ENCODE assay signal across 23 mouse cellular contexts in the genomic region with DNA sequence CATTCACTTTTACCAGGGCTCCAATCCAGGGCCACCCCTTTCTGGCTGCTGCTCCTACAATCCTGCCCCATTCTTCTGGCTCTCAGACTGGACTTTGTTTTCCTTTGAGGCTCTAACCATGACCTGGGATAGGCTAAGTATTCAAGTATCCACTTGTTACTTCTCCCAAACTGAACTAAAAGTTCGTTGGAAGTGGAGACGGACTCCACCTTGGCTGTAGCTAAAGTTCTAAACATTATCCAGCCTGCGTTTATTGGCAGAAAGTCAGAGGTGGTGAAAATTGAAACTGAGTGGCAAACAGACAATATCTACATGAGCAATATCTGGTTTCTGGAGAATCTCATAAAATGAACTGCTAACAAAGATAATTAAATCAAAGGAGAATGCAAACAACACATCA. TPM values are rescaled to one million over a fixed set of nuclear protein-coding genes. Genes with fewer than 3 reads are reported as not detected.
"Had no signal": no experiment of that assay in that cellular context is flagged by ENCODE, and none has a peak within 500 bp of the region (broad histone marks: within the 10 kb centered on the region; RNA-seq: fewer than 3 reads in every experiment).

No protein-coding gene starts in this region.

- H3K9me3 ChIP-seq: limb, embryonic 12.5 days; limb, embryonic 15.5 days; stomach, embryonic 15.5 days had no signal

- DNase-seq: left cerebral cortex, postnatal 4 days; liver, postnatal 0 days; lung, embryonic 14.5 days; lung, postnatal 36 days; midbrain, embryonic 14.5 days; right cerebral cortex, adult 18-20 months; right cerebral cortex, postnatal 14 days; right cerebral cortex, postnatal 4 days; spleen, adult 18-20 months; thymus, postnatal 25 days had no signal

- H3K27ac ChIP-seq: limb, embryonic 12.5 days; limb, embryonic 15.5 days; liver, embryonic 14.5 days; stomach, embryonic 15.5 days had no signal

- ATAC-seq: hindbrain, embryonic 16.5 days; liver, postnatal 0 days; lung, postnatal 0 days had no signal

- H3K9ac ChIP-seq: limb, embryonic 12.5 days; limb, embryonic 15.5 days; liver, embryonic 14.5 days; liver, postnatal 0 days; lung, embryonic 14.5 days; stomach, embryonic 15.5 days had no signal

- H3K36me3 ChIP-seq: limb, embryonic 12.5 days; limb, embryonic 15.5 days; stomach, embryonic 15.5 days had no signal

- H3K4me3 ChIP-seq: limb, embryonic 12.5 days; limb, embryonic 15.5 days; stomach, embryonic 15.5 days had no signal

- H3K4me2 ChIP-seq: limb, embryonic 12.5 days; limb, embryonic 15.5 days; liver, embryonic 11.5 days; lung, embryonic 14.5 days; midbrain, embryonic 11.5 days; stomach, embryonic 15.5 days had no signal

- H3K27me3 ChIP-seq: limb, embryonic 12.5 days; limb, embryonic 15.5 days; stomach, embryonic 15.5 days had no signal

- H3K4me1 ChIP-seq: limb, embryonic 12.5 days; limb, embryonic 15.5 days; stomach, embryonic 15.5 days had no signal

RNA-seq across cellular contexts. Expression of a gene that starts 12.8 kb away (rescaled TPM):
- polyA plus RNA-seq: hindbrain, embryonic 16.5 days; intestine, embryonic 16.5 days; limb, embryonic 12.5 days; liver, embryonic 11.5 days; liver, embryonic 14.5 days; liver, postnatal 0 days; lung, embryonic 14.5 days; lung, postnatal 0 days; midbrain, embryonic 11.5 days; midbrain, embryonic 14.5 days; midbrain, postnatal 0 days; neural tube, embryonic 11.5 days; neural tube, embryonic 14.5 days; stomach, embryonic 15.5 days; thymus, postnatal 0 days had no signal
